Mouse (Mus musculus) G1E (cell line): ENCODE data around the gene Gins3.

Source experiments
- CTCF ChIP-seq: IDR thresholded peaks from 2 replicates; pipeline ENCODE4 v1.5.1; 2012; ENCODE audit warnings: low read depth, low read length, inconsistent platforms, mixed read lengths
- GATA1 ChIP-seq: IDR thresholded peaks from 2 replicates; pipeline ENCODE4 v1.6.1; 2012; ENCODE audit warnings: borderline replicate concordance, low read length, inconsistent platforms, mixed read lengths
- GATA2 ChIP-seq: IDR thresholded peaks from 2 replicates; pipeline ENCODE4 v1.6.1; 2012; ENCODE audit warnings: low read depth, low read length, inconsistent platforms, borderline replicate concordance
- POLR2AphosphoS5 ChIP-seq: IDR thresholded peaks from 2 replicates; pipeline ENCODE4 v1.6.1; 2012; ENCODE audit warnings: low read depth, low read length, inconsistent platforms; ENCODE audit not compliant: insufficient replicate concordance
- TAL1 ChIP-seq: conservative IDR thresholded peaks from 2 replicates; pipeline ENCODE4 v1.6.1; 2012; ENCODE audit warnings: low read depth, low read length, inconsistent platforms, mixed read lengths

DNA sequence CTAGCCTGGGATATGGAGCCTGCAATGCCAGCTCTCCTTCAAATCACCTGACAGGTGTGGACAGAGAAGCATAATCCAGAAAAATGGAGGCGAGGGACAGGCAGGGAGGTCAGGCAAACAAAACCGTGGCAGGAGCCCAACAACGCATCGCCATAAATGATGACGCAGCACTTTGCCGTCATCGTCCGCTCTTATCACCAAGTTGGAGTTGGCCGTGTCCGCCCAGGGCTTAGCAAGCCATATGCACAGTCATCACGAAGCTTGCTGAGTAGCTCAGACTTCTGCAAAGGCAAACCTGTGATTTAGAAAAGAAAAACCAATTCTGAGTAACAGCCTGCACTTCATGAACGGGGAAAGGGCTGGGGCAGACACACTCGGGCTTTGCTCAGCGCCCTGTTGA lies 22.5 kb upstream of the Gins3 start:
- no peak for TF ChIP-seq GATA1
- TF ChIP-seq CTCF: no peak
- no peak for TF ChIP-seq POLR2AphosphoS5
- no peak for TF ChIP-seq TAL1
- TF ChIP-seq GATA2: no peak
